Mouse (Mus musculus): Measurements from ENCODE around the gene Grb2. TPM values are rescaled to one million over a fixed set of nuclear protein-coding genes. Genes with fewer than 3 reads are reported as not detected.

Gene Grb2
- polyA plus RNA-seq, 1 experiment from 2014 or later = 119 TPM

Other genes starting within 250 kb of the Grb2 start
- gene Slc16a5, start 246.1 kb downstream of the Grb2 start, polyA plus RNA-seq (2016; fragmentation: Nextera tagmentation; extraction: Ambion mirVana) = not detected in 2 replicates
- 8.1 and 10.8 TPM in 2 replicates for gene Armc7, start 232.9 kb downstream of the Grb2 start, polyA plus RNA-seq (2016; fragmentation: Nextera tagmentation; extraction: Ambion mirVana)
- 93.3 and 98.0 TPM in 2 replicates for gene Nt5c, start 216.7 kb downstream of the Grb2 start, polyA plus RNA-seq (2016; fragmentation: Nextera tagmentation; extraction: Ambion mirVana)
- gene Jpt1, start 194.2 kb downstream of the Grb2 start, polyA plus RNA-seq (2016; fragmentation: Nextera tagmentation; extraction: Ambion mirVana) = 778 and 995 TPM in 2 replicates
- 1,372 and 1,467 TPM in 2 replicates for gene Sumo2, start 172.3 kb downstream of the Grb2 start, polyA plus RNA-seq (2016; fragmentation: Nextera tagmentation; extraction: Ambion mirVana)
- gene Nup85, start 144.2 kb downstream of the Grb2 start, polyA plus RNA-seq (2016; fragmentation: Nextera tagmentation; extraction: Ambion mirVana) = 192 and 243 TPM in 2 replicates
- gene Mrps7, start 104.7 kb downstream of the Grb2 start, polyA plus RNA-seq (2016; fragmentation: Nextera tagmentation; extraction: Ambion mirVana) = 104 and 112 TPM in 2 replicates
- 35.1 and 37.6 TPM in 2 replicates for gene Gga3, start 104.5 kb downstream of the Grb2 start, polyA plus RNA-seq (2016; fragmentation: Nextera tagmentation; extraction: Ambion mirVana)
- gene Mif4gd, start 95.6 kb downstream of the Grb2 start, polyA plus RNA-seq (2016; fragmentation: Nextera tagmentation; extraction: Ambion mirVana) = 16.3 and 20.6 TPM in 2 replicates
- gene Slc25a19, start 80.3 kb downstream of the Grb2 start, polyA plus RNA-seq (2016; fragmentation: Nextera tagmentation; extraction: Ambion mirVana) = 23.7 and 24.7 TPM in 2 replicates
- gene Tmem94, start 56.8 kb upstream of the Grb2 start, polyA plus RNA-seq (2016; fragmentation: Nextera tagmentation; extraction: Ambion mirVana) = 42.0 and 47.4 TPM in 2 replicates
- 19.0 and 21.5 TPM in 2 replicates for gene Caskin2, start 105.0 kb upstream of the Grb2 start, polyA plus RNA-seq (2016; fragmentation: Nextera tagmentation; extraction: Ambion mirVana)
- 38.1 and 41.5 TPM in 2 replicates for gene Tsen54, start 106.1 kb upstream of the Grb2 start, polyA plus RNA-seq (2016; fragmentation: Nextera tagmentation; extraction: Ambion mirVana)
- 10.4 and 11.9 TPM in 2 replicates for gene Llgl2, start 115.5 kb upstream of the Grb2 start, polyA plus RNA-seq (2016; fragmentation: Nextera tagmentation; extraction: Ambion mirVana)
- gene Myo15b, start 149.8 kb upstream of the Grb2 start, polyA plus RNA-seq (2016; fragmentation: Nextera tagmentation; extraction: Ambion mirVana) = 0.19 and 0.21 TPM in 2 replicates
- gene Smim5, start 191.4 kb upstream of the Grb2 start, polyA plus RNA-seq (2016; fragmentation: Nextera tagmentation; extraction: Ambion mirVana) = 1.4 and 4.2 TPM in 2 replicates
- 1.4 and 1.6 TPM in 2 replicates for gene Smim6, start 203.4 kb upstream of the Grb2 start, polyA plus RNA-seq (2016; fragmentation: Nextera tagmentation; extraction: Ambion mirVana)
- gene Sap30bp, start 224.7 kb upstream of the Grb2 start, polyA plus RNA-seq (2016; fragmentation: Nextera tagmentation; extraction: Ambion mirVana) = 44.7 and 52.5 TPM in 2 replicates
- gene Recql5, start 224.9 kb upstream of the Grb2 start, polyA plus RNA-seq (2016; fragmentation: Nextera tagmentation; extraction: Ambion mirVana) = 27.3 and 28.8 TPM in 2 replicates